Mouse (Mus musculus) liver, embryonic 12.5 days (tissue): ENCODE results near the gene Rnf4. TPM values are rescaled to one million over a fixed set of nuclear protein-coding genes. Genes with fewer than 3 reads are reported as not detected.
A peak's percentile ranks its signal among the peaks of the same experiment; 100 is the strongest.

ENCODE experiments used
- ATAC-seq: fragments of 200-750 bp; cut with Nextera tagmentation; 2 replicates; pipeline ENCODE4 v1.8.0; 2017; ENCODE audit warnings: moderate number of reproducible peaks, mild to moderate bottlenecking, moderate library complexity
- H3K27ac ChIP-seq: fragments of 300-500 bp; sonication (generic); 2 replicates; pipeline ENCODE4 v1.5.1; 2016; ENCODE audit warnings: mild to moderate bottlenecking
- H3K27me3 ChIP-seq: fragments of 300-500 bp; sonication (generic); replicated peaks from 2 replicates; pipeline ENCODE4 v1.6.1; 2016; ENCODE audit warnings: mild to moderate bottlenecking, moderate library complexity
- H3K36me3 ChIP-seq: fragments of 300-500 bp; sonication (generic); 2 replicates; pipeline ENCODE4 v1.6.1; 2016; ENCODE audit warnings: mild to moderate bottlenecking, moderate library complexity
- H3K4me1 ChIP-seq: fragments of 300-500 bp; sonication (generic); 2 replicates; pipeline ENCODE4 v1.6.1; 2016
- H3K4me2 ChIP-seq: fragments of 300-500 bp; sonication (generic); 2 replicates; pipeline ENCODE4 v1.6.1; 2016; ENCODE audit warnings: mild to moderate bottlenecking, moderate library complexity
- H3K4me3 ChIP-seq: fragments of 300-500 bp; sonication (generic); 2 replicates; pipeline ENCODE4 v1.5.1; 2016; ENCODE audit warnings: mild to moderate bottlenecking, moderate library complexity
- H3K9ac ChIP-seq: fragments of 300-500 bp; sonication (generic); 2 replicates; pipeline ENCODE4 v1.6.1; 2016; ENCODE audit warnings: mild to moderate bottlenecking, moderate library complexity
- H3K9me3 ChIP-seq: fragments of 300-500 bp; sonication (generic); replicated peaks from 2 replicates; pipeline ENCODE4 v1.6.1; 2016; ENCODE audit warnings: mild to moderate bottlenecking, moderate library complexity
- WGBS: fragments of 180-500 bp; shearing (Covaris S2); methylation state at CpG from one replicate; pipeline ENCODE4 v1.1.7; 2016; ENCODE audit not compliant: insufficient replicate concordance; 5-methylcytosine and 5-hydroxymethylcytosine counted together
- polyA plus RNA-seq: library from polyadenylated mRNA; unstranded; fragments of >200 nt; fragmentation: Nextera tagmentation; extraction: Ambion mirVana; gene quantifications from 2 replicates; pipeline ENCODE4 v1.2.1, GENCODE M21; 2016

Rnf4 gene
- polyA plus RNA-seq, 1 experiment from 2014 or later: 111 TPM

DNA sequence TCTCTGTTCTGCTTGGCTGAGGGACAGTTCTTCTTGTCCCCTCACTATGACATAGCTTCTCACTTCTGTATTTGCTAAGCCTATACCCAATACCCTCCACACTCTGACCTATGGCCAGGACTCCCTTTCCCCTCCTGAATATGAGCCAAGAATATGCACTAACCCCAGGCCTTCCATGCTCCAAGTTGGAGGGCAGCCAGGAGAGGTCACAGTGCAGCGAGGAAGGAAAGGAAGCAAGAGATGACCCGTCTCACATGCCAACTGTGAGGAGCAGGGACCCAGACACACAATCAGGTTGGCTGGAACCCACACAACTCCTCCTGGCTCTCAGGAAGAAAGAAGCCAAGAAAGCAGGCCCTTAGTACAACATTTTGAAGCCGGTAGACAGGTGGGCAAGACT is 27.1 kb upstream of the Rnf4 start:
- Histone ChIP-seq H3K4me2 (no peak overlapping the region), H3K9ac (no peak overlapping the region), H3K27ac (no peak overlapping the region), H3K27me3 (peaks cover 18% of the 10 kb centered on the region; the same call in 1 of the 2 replicates), H3K4me1 (no peaks in the 10 kb centered on the region), H3K36me3 (no peaks in the 10 kb centered on the region), H3K4me3 (no peak overlapping the region), H3K9me3 (no peaks in the 10 kb centered on the region)
- 60% methylated on average over 3 of the region's 3 CpGs for WGBS
- ATAC-seq: no peak

DNA sequence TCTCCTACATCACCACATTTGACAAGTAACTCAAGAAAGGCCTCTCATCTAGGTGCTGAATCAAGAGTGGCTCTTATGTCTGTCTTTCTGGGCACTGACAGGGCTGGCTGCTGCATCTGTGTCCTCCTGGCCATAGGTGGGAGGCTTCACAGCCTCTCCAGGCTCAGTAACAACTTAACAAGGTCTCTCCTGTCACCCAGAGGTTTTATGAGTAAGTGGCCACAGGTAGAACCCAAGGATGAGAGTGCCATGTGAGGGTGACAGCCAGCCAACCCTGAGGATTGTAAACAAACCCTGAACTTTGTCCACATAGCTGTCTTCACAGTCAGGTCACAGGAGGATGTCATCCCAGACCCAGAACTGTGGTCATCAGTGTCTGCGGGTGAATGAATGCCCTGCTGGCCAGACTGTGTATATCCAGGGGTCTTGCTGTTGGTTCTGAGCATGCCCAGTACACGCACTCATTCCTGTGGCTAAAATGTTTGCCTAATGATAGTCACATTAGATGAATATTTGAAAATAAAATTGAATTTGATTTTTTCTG is 16.5 kb upstream of the Rnf4 start:
- WGBS: 46% methylated on average over 2 of the region's 2 CpGs
- Histone ChIP-seq H3K4me1 (0 out of 2 replicates have a peak, but pooled peaks cover 4% of the 10 kb centered on the region), H3K27ac (no peak overlapping the region), H3K4me2 (no peak overlapping the region), H3K27me3 (no peaks in the 10 kb centered on the region), H3K9ac (no peak overlapping the region), H3K9me3 (no peaks in the 10 kb centered on the region), H3K36me3 (no peaks in the 10 kb centered on the region), H3K4me3 (no peak overlapping the region)
- ATAC-seq: no peak

GRCm38 (mm10) chr5:34321236-34321635 is 14.9 kb upstream of the Rnf4 start:
- Histone ChIP-seq H3K4me3 (no peak overlapping the region), H3K36me3 (no peaks in the 10 kb centered on the region), H3K9me3 (no peaks in the 10 kb centered on the region), H3K27me3 (0 out of 2 replicates have a peak, but pooled peaks cover under 1% of the 10 kb centered on the region), H3K9ac (no peak overlapping the region), H3K4me2 (no peak overlapping the region), H3K4me1 (peaks cover 8% of the 10 kb centered on the region; the same call in 1 of the 2 replicates), H3K27ac (no peak overlapping the region)
- WGBS: 69% methylated on average over 4 of the region's 4 CpGs
- ATAC-seq: no peak

- Histone ChIP-seq H3K27ac (no peak overlapping the region), H3K27me3 (peaks cover 18% of the 10 kb centered on the region; the same call in 1 of the 2 replicates), H3K4me1 (peaks cover 14% of the 10 kb centered on the region), H3K4me3 (no peak overlapping the region), H3K36me3 (no peaks in the 10 kb centered on the region), H3K4me2 (no peak overlapping the region), H3K9ac (no peak overlapping the region), H3K9me3 (peaks cover 3% of the 10 kb centered on the region; the same call in 1 of the 2 replicates)
- ATAC-seq: no peak
Observed at GRCm38 (mm10) chr5:34325286-34325685, 10.8 kb upstream of the Rnf4 start.

- peaks cover 3% of the 10 kb centered on the region; the same call in 1 of the 2 replicates for H3K36me3 ChIP-seq
- H3K4me1 ChIP-seq: peaks cover 14% of the 10 kb centered on the region
- peaks cover 5% of the 10 kb centered on the region; the same call in 1 of the 2 replicates for H3K9me3 ChIP-seq
- no peak overlapping the region for H3K4me3 ChIP-seq
- WGBS: 20% methylated on average over 4 of the region's 4 CpGs
- no peak for ATAC-seq
- no peak overlapping the region for H3K9ac ChIP-seq
- peak overlapping the region; percentile 65; the same call in 1 of the 2 replicates for H3K4me2 ChIP-seq
- H3K27ac ChIP-seq: no peak overlapping the region
- peaks cover 18% of the 10 kb centered on the region; the same call in 1 of the 2 replicates for H3K27me3 ChIP-seq
Observed at GRCm38 (mm10) chr5:34326249-34326691, 9.8 kb upstream of the Rnf4 start.

DNA sequence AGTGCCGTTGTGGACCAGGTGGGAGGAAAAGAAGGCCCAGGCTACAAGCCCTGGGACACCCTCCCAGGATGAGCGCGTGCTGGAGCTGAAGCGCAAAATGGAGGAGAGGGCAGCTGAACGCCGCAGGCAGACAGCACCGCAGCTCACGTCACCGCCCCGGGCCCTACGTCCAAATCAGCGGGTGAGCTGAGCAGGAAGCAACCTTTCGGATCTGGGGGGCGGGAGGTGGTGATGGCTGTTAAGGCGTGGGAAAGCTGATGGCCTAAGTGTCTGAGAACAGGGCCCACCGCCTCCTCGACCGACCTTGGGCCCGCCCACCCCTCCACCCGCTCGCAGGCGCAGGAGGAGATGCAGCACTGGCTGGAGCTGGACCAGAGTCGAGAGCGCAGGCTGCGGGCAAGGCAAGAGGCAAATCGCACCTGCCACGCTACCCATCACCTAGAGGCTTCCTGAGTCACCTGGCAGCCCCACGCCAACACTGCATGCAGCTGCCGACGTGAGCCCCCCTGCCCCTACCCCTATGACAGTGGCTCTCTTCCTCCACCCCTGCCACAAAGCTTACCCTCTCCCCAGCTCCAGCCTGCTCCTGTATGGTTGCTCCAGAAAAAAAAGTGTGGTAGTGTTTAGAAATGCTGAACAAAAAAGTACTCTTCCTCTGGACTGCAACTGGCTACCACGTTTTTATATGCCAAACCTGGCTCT is 9.1 kb upstream of the Rnf4 start:
- Histone ChIP-seq H3K4me1 (peaks cover 14% of the 10 kb centered on the region), H3K27me3 (peaks cover 18% of the 10 kb centered on the region; the same call in 1 of the 2 replicates), H3K4me2 (peak overlapping the region; percentile 65), H3K9me3 (peaks cover 5% of the 10 kb centered on the region; the same call in 1 of the 2 replicates), H3K27ac (no peak overlapping the region), H3K9ac (peak overlapping the region; percentile 24; the same call in 1 of the 2 replicates), H3K36me3 (peaks cover 3% of the 10 kb centered on the region; the same call in 1 of the 2 replicates), H3K4me3 (peak overlapping the region; percentile 45)
- 25% methylated on average over 31 of the region's 31 CpGs for WGBS
- ATAC-seq: no peak; the same call in 1 of the 2 replicates

DNA sequence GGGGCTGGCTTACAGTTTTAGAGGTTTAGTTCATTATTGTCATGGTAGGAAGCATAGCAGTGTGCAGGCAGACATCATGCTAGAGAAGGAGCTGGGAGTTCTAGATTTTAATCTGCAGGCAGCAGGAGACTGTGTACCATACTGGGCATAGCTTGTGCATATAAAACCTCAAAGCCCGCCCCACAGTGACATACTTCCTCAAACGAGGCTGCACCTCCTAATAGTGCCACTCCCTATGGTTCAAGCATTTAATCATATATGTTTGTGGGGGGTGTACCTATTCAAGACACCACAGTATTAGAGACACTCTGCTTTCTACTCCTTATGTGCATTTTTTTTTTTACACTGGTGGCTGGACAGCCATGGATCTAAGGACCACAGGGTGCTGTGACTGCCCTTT is 6.0 kb upstream of the Rnf4 start:
- Histone ChIP-seq H3K36me3 (peaks cover 9% of the 10 kb centered on the region), H3K27ac (no peak overlapping the region), H3K9me3 (peaks cover 5% of the 10 kb centered on the region; the same call in 1 of the 2 replicates), H3K27me3 (peaks cover 18% of the 10 kb centered on the region; the same call in 1 of the 2 replicates), H3K4me3 (no peak overlapping the region), H3K4me2 (no peak overlapping the region), H3K4me1 (peaks cover 15% of the 10 kb centered on the region), H3K9ac (no peak overlapping the region)
- 58% methylated on average over 2 of the region's 2 CpGs for WGBS
- ATAC-seq: no peak

DNA sequence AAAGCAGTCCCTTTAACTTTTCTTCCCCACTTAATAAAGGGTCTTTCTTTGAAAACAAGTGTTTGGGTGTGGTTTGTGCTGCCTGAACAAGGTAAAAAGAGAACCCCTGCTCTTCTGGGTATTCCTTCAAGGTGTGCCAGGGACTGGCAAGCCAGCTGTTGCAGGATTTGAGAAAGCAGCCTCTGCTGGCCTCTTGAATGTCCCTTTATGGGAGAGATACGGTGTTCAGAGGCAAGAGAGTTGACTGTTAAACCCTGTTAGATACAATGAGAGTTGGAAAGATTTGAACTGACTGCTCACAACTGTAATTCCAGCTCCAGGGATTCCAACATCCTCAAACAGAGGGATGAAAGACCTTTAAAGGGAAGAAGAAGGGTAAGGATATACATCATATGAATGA is 2.0 kb upstream of the Rnf4 start:
- Histone ChIP-seq H3K36me3 (peaks cover 17% of the 10 kb centered on the region), H3K9me3 (peaks cover 5% of the 10 kb centered on the region; the same call in 1 of the 2 replicates), H3K9ac (no peak overlapping the region), H3K4me2 (no peak overlapping the region), H3K4me1 (peaks cover 27% of the 10 kb centered on the region), H3K27me3 (no peaks in the 10 kb centered on the region), H3K4me3 (no peak overlapping the region), H3K27ac (no peak overlapping the region)
- no peak for ATAC-seq
- WGBS: 81% methylated on average over 1 of the region's 1 CpGs

- ATAC-seq: peak; percentile 56
- Histone ChIP-seq H3K4me1 (peaks cover 42% of the 10 kb centered on the region), H3K4me2 (peak overlapping the region; percentile 96), H3K36me3 (peaks cover 28% of the 10 kb centered on the region), H3K27ac (peak overlapping the region; percentile 97), H3K9me3 (no peaks in the 10 kb centered on the region), H3K4me3 (peak overlapping the region; percentile 98), H3K9ac (peak overlapping the region; percentile 98), H3K27me3 (no peaks in the 10 kb centered on the region)
- WGBS: under 1% methylated on average over 21 of the region's 21 CpGs
Observed at GRCm38 (mm10) chr5:34335539-34336096, 471 bp upstream of the Rnf4 start.

DNA sequence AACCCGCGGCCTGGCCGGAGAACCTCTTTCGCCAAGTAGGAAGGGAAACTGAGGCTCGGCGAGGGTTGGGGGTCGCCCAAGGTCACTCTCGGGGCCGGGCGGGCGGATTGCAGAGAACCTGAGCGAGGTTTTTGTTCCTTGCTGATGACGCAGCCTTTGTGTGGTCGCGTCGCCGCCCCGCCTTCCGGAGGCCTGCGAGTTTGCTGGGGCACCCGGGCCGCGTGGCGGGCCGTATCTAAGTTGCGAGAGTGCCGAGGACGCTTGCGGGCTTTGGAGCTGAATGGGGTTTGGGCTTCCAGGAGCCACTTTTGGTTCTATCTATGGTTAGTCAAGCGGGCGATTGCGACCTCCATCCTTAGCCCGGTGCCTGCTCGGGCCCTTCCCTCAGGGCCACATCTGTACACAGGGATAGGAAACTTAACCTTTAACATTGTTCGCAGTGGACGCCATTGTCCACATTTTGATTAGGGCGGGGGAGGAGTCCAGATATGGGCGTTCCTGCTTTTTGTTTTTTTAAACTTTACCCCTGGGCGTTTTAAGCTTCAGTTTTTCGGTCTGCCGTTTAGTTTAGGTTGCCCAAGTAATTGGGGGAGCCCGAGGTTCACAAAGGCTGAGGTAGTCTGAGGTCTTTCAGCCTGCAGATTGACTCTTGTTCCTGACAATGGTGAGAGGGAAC is 824 bp downstream of the Rnf4 start:
- H3K4me3 ChIP-seq: peak overlapping the region; percentile 98
- under 1% methylated on average over 42 of the region's 42 CpGs for WGBS
- peak; percentile 57 for ATAC-seq

GRCm38 (mm10) chr5:34340246-34340645 is 4.2 kb downstream of the Rnf4 start:
- 81% methylated on average over 6 of the region's 6 CpGs for WGBS
- Histone ChIP-seq H3K4me2 (no peak overlapping the region), H3K36me3 (peaks cover 53% of the 10 kb centered on the region), H3K9me3 (no peaks in the 10 kb centered on the region), H3K4me3 (no peak overlapping the region), H3K27ac (no peak overlapping the region), H3K9ac (no peak overlapping the region), H3K4me1 (peaks cover 45% of the 10 kb centered on the region), H3K27me3 (no peaks in the 10 kb centered on the region)
- no peak for ATAC-seq

More for the DNA sequence above, 824 bp downstream of the Rnf4 start:
- Histone ChIP-seq H3K9me3 (no peaks in the 10 kb centered on the region), H3K4me1 (peaks cover 47% of the 10 kb centered on the region), H3K36me3 (peaks cover 27% of the 10 kb centered on the region), H3K27me3 (no peaks in the 10 kb centered on the region), H3K4me2 (peak overlapping the region; percentile 96), H3K9ac (peak overlapping the region; percentile 98), H3K27ac (peak overlapping the region; percentile 97)
